22 mouse cellular contexts compared by ENCODE assay signal in genomic region chr16:24421687-24422418, GRCm38 (mm10). TPM values are rescaled to one million over a fixed set of nuclear protein-coding genes. Genes with fewer than 3 reads are reported as not detected.
DNase-seq lines count a peak whose midpoint lies in the region; ATAC-seq and TF ChIP-seq lines count a peak whose summit lies in the region.
"Had no signal": no experiment of that assay in that cellular context is flagged by ENCODE, and none has a peak within 500 bp of the region (broad histone marks: within the 10 kb centered on the region; RNA-seq: fewer than 3 reads in every experiment).

No protein-coding gene starts in this region.

- 0 out of 2 replicates have a peak, but pooled peaks have one; percentile 47 for ATAC-seq in cerebellum, adult (ENCODE audit: insufficient number of reproducible peaks, low FRiP score, low TSS enrichment)
- ATAC-seq in heart, postnatal 0 days (ENCODE audit: insufficient read depth, low read depth): no peak
- peak; percentile 48; the same call in 1 of the 2 replicates for ATAC-seq in midbrain, embryonic 11.5 days (ENCODE audit: low FRiP score)
- ATAC-seq: CD4-positive, CD25-positive, alpha-beta regulatory T cell, adult 4 months; inflammation-experienced regulatory T-cells, adult 6 months; lung, postnatal 0 days had no signal

- no peaks in the 10 kb centered on the region for H3K27me3 ChIP-seq in heart, postnatal 0 days (ENCODE audit: control insufficient read depth, insufficient read depth, low read length)
- H3K27me3 ChIP-seq in midbrain, embryonic 11.5 days (ENCODE audit: control insufficient read depth, insufficient read depth, low read length): no peaks in the 10 kb centered on the region
- H3K27me3 ChIP-seq: limb, embryonic 15.5 days; neural tube, embryonic 12.5 days; stomach, embryonic 15.5 days had no signal

- TF ChIP-seq CTCF in heart, postnatal 0 days (IDR thresholded peaks at IDR 0.05; ENCODE audit: low read depth): no peak

- H3K36me3 ChIP-seq in heart, postnatal 0 days (replicated peaks; ENCODE audit: control insufficient read depth, insufficient read depth, low read length): peaks cover 2% of the 10 kb centered on the region; the same call in 1 of the 2 replicates
- no peaks in the 10 kb centered on the region for H3K36me3 ChIP-seq in midbrain, embryonic 11.5 days (ENCODE audit: control insufficient read depth, insufficient read depth, low read length)
- H3K36me3 ChIP-seq: neural tube, embryonic 12.5 days; stomach, embryonic 15.5 days had no signal

- no peak overlapping the region for H3K4me3 ChIP-seq in heart, postnatal 0 days (ENCODE audit: low read depth, low read length)
- no peak overlapping the region for H3K4me3 ChIP-seq in midbrain, embryonic 11.5 days (ENCODE audit: low read depth, low read length)
- H3K4me3 ChIP-seq: embryonic facial prominence, embryonic 10.5 days; limb, embryonic 15.5 days; neural tube, embryonic 12.5 days; stomach, embryonic 15.5 days had no signal

- H3K4me2 ChIP-seq in heart, postnatal 0 days (ENCODE audit: low read depth, low read length): no peak overlapping the region
- H3K4me2 ChIP-seq in midbrain, embryonic 11.5 days: no peak overlapping the region
- H3K4me2 ChIP-seq: limb, embryonic 15.5 days; neural tube, embryonic 12.5 days; stomach, embryonic 15.5 days had no signal

- no peak for TF ChIP-seq EP300 in heart, postnatal 0 days (IDR thresholded peaks at IDR 0.05; ENCODE audit: low read depth)

- 0 out of 2 replicates have a peak overlapping the region, but pooled peaks have one; percentile 17 for H3K27ac ChIP-seq in heart, postnatal 0 days (ENCODE audit: low read depth)
- H3K27ac ChIP-seq in midbrain, embryonic 11.5 days (ENCODE audit: low read depth, low read length): no peak overlapping the region
- H3K27ac ChIP-seq: embryonic facial prominence, embryonic 10.5 days; limb, embryonic 15.5 days; neural tube, embryonic 12.5 days; stomach, embryonic 15.5 days had no signal

- 70% methylated on average over 4 of the region's 4 CpGs for WGBS in heart, postnatal 0 days
- 74% methylated on average over 4 of the region's 4 CpGs for WGBS in midbrain, embryonic 11.5 days

- no peaks in the 10 kb centered on the region for H3K9me3 ChIP-seq in heart, postnatal 0 days (replicated peaks; ENCODE audit: control insufficient read depth, low read length)
- H3K9me3 ChIP-seq in midbrain, embryonic 11.5 days (ENCODE audit: control insufficient read depth, low read length): no peaks in the 10 kb centered on the region
- H3K9me3 ChIP-seq: embryonic facial prominence, embryonic 10.5 days; limb, embryonic 15.5 days; neural tube, embryonic 12.5 days; stomach, embryonic 15.5 days had no signal

- H3K4me1 ChIP-seq in heart, postnatal 0 days (ENCODE audit: control insufficient read depth, insufficient read depth): peaks cover 68% of the 10 kb centered on the region
- peaks cover 11% of the 10 kb centered on the region for H3K4me1 ChIP-seq in midbrain, embryonic 11.5 days (ENCODE audit: control insufficient read depth, insufficient read depth, low read length)

- DNase-seq in cerebellum, adult 11 months: no peak
- no peak for DNase-seq in heart, postnatal 0 days (ENCODE audit: low spot score)
- no peak for DNase-seq in heart, adult 18-20 months
- DNase-seq in brain, adult 2 months (ENCODE audit: low read depth, low spot score): peak; percentile 64
- DNase-seq in midbrain, embryonic 11.5 days (ENCODE audit: low spot score, missing footprints): no peak
- DNase-seq in frontal cortex, adult 2 months (ENCODE audit: extremely low spot score in 1 of 2, low spot score in 1 of 2): no peak
- no peak for DNase-seq in kidney, postnatal 4 days
- DNase-seq: adrenal gland, postnatal 25 days; cerebellum, adult 9-10 months; gastrocnemius, postnatal 14 days; kidney, adult 2 months; kidney, postnatal 14 days; right cerebral cortex, postnatal 25 days; thymus, adult 18-20 months had no signal

- no peak overlapping the region for H3K9ac ChIP-seq in heart, postnatal 0 days (replicated peaks; ENCODE audit: low read depth, low read length)
- H3K9ac ChIP-seq in midbrain, embryonic 11.5 days (ENCODE audit: low read length): no peak overlapping the region
- H3K9ac ChIP-seq: limb, embryonic 15.5 days; neural tube, embryonic 12.5 days; stomach, embryonic 15.5 days had no signal

RNA-seq across cellular contexts. Expression of gene Lpp, which starts 28.5 kb away (rescaled TPM):
- total RNA-seq in heart, postnatal 0 days (2014; rRNA removed; ENCODE audit: low replicate concordance): 56.2 and 77.4 TPM in 2 replicates
- polyA plus RNA-seq in heart, postnatal 0 days (2015; fragmentation: Nextera tagmentation; extraction: Ambion mirVana): 28.7 and 32.1 TPM in 2 replicates
- 10 to 100 TPM; 20.7 to 25.2 TPM for total RNA-seq in heart, adult 18-20 months (2021)
- 14.4 and 15.7 TPM in 2 replicates for polyA plus RNA-seq in midbrain, embryonic 11.5 days (2014; fragmentation: Nextera tagmentation; extraction: Ambion mirVana)
- polyA plus RNA-seq in frontal cortex, adult 2 months (2012; rRNA removed): 2.8 and 3.0 TPM in 2 replicates
